8 mouse cellular contexts compared by ENCODE assay signal in the genomic region with DNA sequence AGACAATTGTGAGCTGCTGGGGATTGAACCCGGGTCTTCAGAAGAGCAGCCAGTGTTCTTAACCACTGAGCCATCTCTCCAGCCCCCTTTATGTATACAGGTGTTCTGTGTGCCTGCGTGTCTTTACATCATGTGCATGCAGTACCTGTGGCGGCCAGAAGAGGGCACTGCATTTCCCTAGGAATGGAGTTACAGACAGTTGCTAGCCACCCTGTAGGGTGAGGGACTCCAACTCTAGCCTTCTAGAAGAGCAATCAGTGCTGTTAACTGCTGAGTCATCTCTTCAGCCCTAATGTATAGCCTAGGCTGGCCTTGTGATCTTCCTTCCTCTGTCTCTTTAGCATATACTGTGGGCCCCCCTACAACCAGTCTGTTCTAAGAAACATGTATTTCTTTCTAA. TPM values are rescaled to one million over a fixed set of nuclear protein-coding genes. Genes with fewer than 3 reads are reported as not detected.
DNase-seq lines count a peak whose midpoint lies in the region; ATAC-seq and TF ChIP-seq lines count a peak whose summit lies in the region.

No protein-coding gene starts in this region.

- H3K9me3 ChIP-seq in heart, postnatal 0 days (replicated peaks; ENCODE audit: control insufficient read depth, low read length): no peaks in the 10 kb centered on the region
- H3K9me3 ChIP-seq in heart, embryonic 11.5 days (replicated peaks; ENCODE audit: control insufficient read depth, low read length): no peaks in the 10 kb centered on the region
- H3K9me3 ChIP-seq in liver, embryonic 14.5 days (ENCODE audit: control insufficient read depth, low read length): no peaks in the 10 kb centered on the region

- no peak overlapping the region for H3K9ac ChIP-seq in heart, postnatal 0 days (replicated peaks; ENCODE audit: low read depth, low read length)
- no peak overlapping the region for H3K9ac ChIP-seq in heart, embryonic 11.5 days (ENCODE audit: low read depth, low read length)
- no peak overlapping the region for H3K9ac ChIP-seq in liver, embryonic 14.5 days (replicated peaks)

- intact Hi-C loops in left cerebral cortex, postnatal 10 days (cut with DNase I): no loop called here

- no peak overlapping the region for H3K4me2 ChIP-seq in heart, postnatal 0 days (ENCODE audit: low read depth, low read length)
- no peak overlapping the region for H3K4me2 ChIP-seq in heart, embryonic 11.5 days
- H3K4me2 ChIP-seq in liver, embryonic 14.5 days (ENCODE audit: low read depth): no peak overlapping the region

- 74% methylated on average over 3 of the region's 3 CpGs for WGBS in heart, postnatal 0 days
- 62% methylated on average over 3 of the region's 3 CpGs for WGBS in heart, embryonic 11.5 days (ENCODE audit: insufficient replicate concordance)
- 40% methylated on average over 3 of the region's 3 CpGs for WGBS in liver, embryonic 14.5 days (ENCODE audit: insufficient replicate concordance)

- ATAC-seq in heart, postnatal 0 days (ENCODE audit: insufficient read depth, low read depth): no peak
- ATAC-seq in heart, embryonic 11.5 days (replicated peaks; ENCODE audit: insufficient number of reproducible peaks, low FRiP score, low TSS enrichment): no peak
- no peak for ATAC-seq in liver, embryonic 14.5 days (ENCODE audit: insufficient read depth)

- H3K27me3 ChIP-seq in heart, postnatal 0 days (ENCODE audit: control insufficient read depth, insufficient read depth, low read length): no peaks in the 10 kb centered on the region
- no peaks in the 10 kb centered on the region for H3K27me3 ChIP-seq in heart, embryonic 11.5 days (ENCODE audit: control insufficient read depth, insufficient read depth, low read length)
- H3K27me3 ChIP-seq in liver, embryonic 14.5 days (ENCODE audit: control insufficient read depth, insufficient read depth, low read length): no peaks in the 10 kb centered on the region
- no peaks in the 10 kb centered on the region for H3K27me3 ChIP-seq in testis, adult 2 months (ENCODE audit: control insufficient read depth, insufficient read depth, low read length)

- no peaks in the 10 kb centered on the region for H3K4me1 ChIP-seq in heart, postnatal 0 days (ENCODE audit: control insufficient read depth, insufficient read depth)
- H3K4me1 ChIP-seq in heart, embryonic 11.5 days (ENCODE audit: control insufficient read depth, insufficient read depth, low read length): no peaks in the 10 kb centered on the region
- H3K4me1 ChIP-seq in liver, embryonic 14.5 days (replicated peaks; ENCODE audit: control insufficient read depth in 2 of 2, insufficient read depth in 2 of 2, low read length in 1 of 2): no peaks in the 10 kb centered on the region
- no peaks in the 10 kb centered on the region; the same call in 1 of the 2 replicates for H3K4me1 ChIP-seq in testis, adult 2 months (ENCODE audit: control insufficient read depth, insufficient read depth, low read length)

- peak; percentile 33 for TF ChIP-seq CTCF in heart, postnatal 0 days (IDR thresholded peaks at IDR 0.05; ENCODE audit: low read depth)
- TF ChIP-seq CTCF in liver, embryonic 14.5 days (IDR thresholded peaks at IDR 0.05; ENCODE audit: low read depth): peak; percentile 91
- peak; percentile 90; the same call in 1 of the 2 replicates for TF ChIP-seq CTCF in testis, adult 2 months (IDR thresholded peaks at IDR 0.05; ENCODE audit: control insufficient read depth, insufficient read depth, insufficient replicate concordance, low read depth, low read length)

- no peak overlapping the region for H3K27ac ChIP-seq in heart, postnatal 0 days (ENCODE audit: low read depth)
- no peak overlapping the region for H3K27ac ChIP-seq in heart, embryonic 11.5 days (ENCODE audit: low read depth, low read length)
- no peak overlapping the region for H3K27ac ChIP-seq in liver, embryonic 14.5 days
- no peak overlapping the region for H3K27ac ChIP-seq in testis, adult 2 months (ENCODE audit: control insufficient read depth, insufficient read depth, low read depth, low read length)

- H3K4me3 ChIP-seq in heart, postnatal 0 days (ENCODE audit: low read depth, low read length): no peak overlapping the region
- H3K4me3 ChIP-seq in heart, embryonic 11.5 days (ENCODE audit: low read depth, low read length): no peak overlapping the region
- no peak overlapping the region for H3K4me3 ChIP-seq in liver, embryonic 14.5 days (ENCODE audit: insufficient read depth in 1 of 2, low read depth in 2 of 2, low read length in 2 of 2)
- H3K4me3 ChIP-seq in testis, adult 2 months (ENCODE audit: control insufficient read depth, low read depth, low read length): no peak overlapping the region

- no peaks in the 10 kb centered on the region for H3K36me3 ChIP-seq in heart, postnatal 0 days (replicated peaks; ENCODE audit: control insufficient read depth, insufficient read depth, low read length)
- no peaks in the 10 kb centered on the region for H3K36me3 ChIP-seq in heart, embryonic 11.5 days (ENCODE audit: control insufficient read depth, insufficient read depth, low read length)
- no peaks in the 10 kb centered on the region for H3K36me3 ChIP-seq in liver, embryonic 14.5 days (replicated peaks; ENCODE audit: control insufficient read depth, insufficient read depth, low read depth)
- no peaks in the 10 kb centered on the region for H3K36me3 ChIP-seq in testis, adult 2 months (ENCODE audit: control insufficient read depth, insufficient read depth, low read length)

- TF ChIP-seq POLR2A in testis, adult 2 months (IDR thresholded peaks at IDR 0.05; ENCODE audit: control insufficient read depth, low read depth, low read length): no peak

- DNase-seq in heart, postnatal 0 days (ENCODE audit: low spot score): no peak
- peak; percentile 88 to 89 for DNase-seq in B cell, adult 2 months
- DNase-seq in T-cell, adult 2 months (ENCODE audit: low spot score): peak; percentile 77
- no peak for DNase-seq in liver, embryonic 14.5 days (ENCODE audit: low read depth in 3 of 3, low spot score in 3 of 3)
- DNase-seq in left cerebral cortex, postnatal 10 days (ENCODE audit: extremely low spot score in 1 of 2, low spot score in 2 of 2): no peak
- DNase-seq in layer of hippocampus, postnatal 14 days (ENCODE audit: low spot score in 2 of 2): no peak

- TF ChIP-seq EP300 in heart, postnatal 0 days (IDR thresholded peaks at IDR 0.05; ENCODE audit: low read depth): no peak
- no peak for TF ChIP-seq EP300 in liver, embryonic 14.5 days (IDR thresholded peaks at IDR 0.05; ENCODE audit: low read depth)

RNA-seq across cellular contexts. Expression of a gene that starts 36.9 kb away (rescaled TPM):
- total RNA-seq in heart, postnatal 0 days (2014; rRNA removed; ENCODE audit: low replicate concordance): not detected in 2 replicates
- under 0.01 and 0.01 TPM in 2 replicates for polyA plus RNA-seq in heart, postnatal 0 days (2015; fragmentation: Nextera tagmentation; extraction: Ambion mirVana)
- 0.03 TPM in 1 of 2 replicates, not detected in the other for polyA plus RNA-seq in heart, embryonic 11.5 days (2014; fragmentation: Nextera tagmentation; extraction: Ambion mirVana)
- 0.01 and 0.02 TPM in 2 replicates for polyA plus RNA-seq in liver, embryonic 14.5 days (2012; rRNA removed)
- 0.04 and 0.06 TPM in 2 replicates for polyA plus RNA-seq in liver, embryonic 14.5 days (2014; fragmentation: Nextera tagmentation; extraction: Ambion mirVana)
- 1.5 and 1.7 TPM in 2 replicates for polyA plus RNA-seq in testis, adult 2 months (2012; rRNA removed)
- total RNA-seq in left cerebral cortex, postnatal 10 days (2021): 1 to 10 TPM; 1.5 to 1.7 TPM
- under 1 TPM; 0.46 to 0.48 TPM for total RNA-seq in layer of hippocampus, postnatal 14 days (2021)

RNA-seq across cellular contexts. Expression of a gene that starts 40.8 kb away (rescaled TPM):
- 5.2 and 16.4 TPM in 2 replicates for total RNA-seq in heart, postnatal 0 days (2014; rRNA removed; ENCODE audit: low replicate concordance)
- polyA plus RNA-seq in heart, postnatal 0 days (2015; fragmentation: Nextera tagmentation; extraction: Ambion mirVana): 1.6 and 1.7 TPM in 2 replicates
- polyA plus RNA-seq in heart, embryonic 11.5 days (2014; fragmentation: Nextera tagmentation; extraction: Ambion mirVana): 3.9 and 4.6 TPM in 2 replicates
- polyA plus RNA-seq in liver, embryonic 14.5 days (2012; rRNA removed): 10.1 and 11.2 TPM in 2 replicates
- 5.7 and 6.9 TPM in 2 replicates for polyA plus RNA-seq in liver, embryonic 14.5 days (2014; fragmentation: Nextera tagmentation; extraction: Ambion mirVana)
- polyA plus RNA-seq in testis, adult 2 months (2012; rRNA removed): 1.3 and 1.4 TPM in 2 replicates
- 1 to 10 TPM; 5.5 to 6.7 TPM for total RNA-seq in left cerebral cortex, postnatal 10 days (2021)
- 1 to 10 TPM; 2.1 to 2.5 TPM for total RNA-seq in layer of hippocampus, postnatal 14 days (2021)

Comparison
In these comparisons a context has a peak if more than half of its experiments do, and no peak if none do; other contexts are left out.
1. DNase-seq: peak in B cell, adult 2 months (2 of 2) and T-cell, adult 2 months (single experiment); none in heart, postnatal 0 days (single experiment), liver, embryonic 14.5 days (0 of 3), left cerebral cortex, postnatal 10 days (0 of 2) and layer of hippocampus, postnatal 14 days (0 of 2).
2. CTCF ChIP-seq: peak in every context shown above with its lines; median percentile 91 in liver, embryonic 14.5 days; 90 in testis, adult 2 months; 33 in heart, postnatal 0 days.